Mouse (Mus musculus): ENCODE results near the gene Ago4. TPM values are rescaled to one million over a fixed set of nuclear protein-coding genes. Genes with fewer than 3 reads are reported as not detected.
"Not testable (repeated sequence)": the region's sequence is repeated elsewhere in the genome, so short reads cannot be mapped to it uniquely, and the experiment has no call there.

Gene Ago4
- 1 to 10 TPM; 8.1 to 9.7 TPM for total RNA-seq (2021)
- long read RNA-seq, full-length matches to known transcripts = 4 of 6 reads
- long read RNA-seq, partial matches to known transcripts = 0 of 6 reads
- long read RNA-seq, other reads (novel, unspliced or antisense) = 2 of 6 reads

- DNase-seq (ENCODE audit: low spot score in 2 of 2) = peak in 1 of 2 experiments; percentile 45
These were observed at the start of gene Ago4 for GRCm38 (mm10) chr4:126532827-126533728. TSS of gene Ago4 (minus strand) at chr4:126533472.

- DNase-seq (ENCODE audit: low spot score in 2 of 2) = no peak
These were observed 45.8 kb upstream of the Ago4 start for GRCm38 (mm10) chr4:126579077-126579476.

DNA sequence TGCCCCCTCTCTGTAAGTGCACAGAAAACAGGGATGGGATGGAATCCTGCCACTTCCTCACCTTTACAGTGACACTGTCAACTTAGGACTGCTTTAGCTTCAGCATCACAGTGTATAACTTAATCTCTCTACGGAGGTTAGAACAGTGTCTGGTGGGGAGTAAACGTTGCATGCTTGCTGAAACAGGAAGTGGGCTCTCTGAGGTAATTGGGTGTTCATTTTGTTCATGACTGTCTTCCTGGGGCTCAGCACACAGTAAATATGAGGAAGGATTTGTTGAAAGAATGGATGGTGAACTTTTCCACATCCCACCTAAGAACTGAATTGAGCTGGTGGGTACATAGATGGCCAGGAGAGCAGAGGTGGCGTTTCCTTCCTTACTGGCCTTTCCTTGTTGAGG lies 44.6 kb upstream of the Ago4 start:
- DNase-seq (ENCODE audit: low spot score in 2 of 2) = no peak

- DNase-seq (ENCODE audit: low spot score in 2 of 2) = peak; percentile 62 to 87
These were observed 43.0 kb upstream of the Ago4 start for GRCm38 (mm10) chr4:126576281-126576680.

- DNase-seq (ENCODE audit: low spot score in 2 of 2) = no peak
These were observed 36.5 kb upstream of the Ago4 start for GRCm38 (mm10) chr4:126569783-126570182.

- DNase-seq (ENCODE audit: low spot score in 2 of 2) = no peak
These were observed 34.0 kb upstream of the Ago4 start for GRCm38 (mm10) chr4:126567243-126567642.

DNA sequence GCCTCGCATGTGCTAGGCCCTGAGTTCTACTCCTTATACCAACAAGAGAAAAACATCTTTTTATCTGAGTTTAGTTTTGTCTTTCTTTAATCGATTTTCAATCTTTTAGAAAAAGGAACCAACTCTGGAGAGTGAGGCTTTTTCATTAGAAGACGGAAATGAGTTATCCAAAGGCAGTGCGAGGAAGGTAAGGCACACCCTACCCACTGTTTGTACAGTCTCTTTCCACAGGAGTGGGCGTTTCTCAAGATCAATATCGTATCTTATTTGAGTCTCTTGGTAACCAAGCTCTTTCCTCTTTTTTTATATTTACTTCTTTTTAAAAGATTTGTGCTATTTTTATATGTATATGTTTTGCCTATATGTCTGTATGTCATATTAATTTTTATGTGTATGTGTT lies 30.5 kb upstream of the Ago4 start:
- no peak for DNase-seq (ENCODE audit: low spot score in 2 of 2)

- peak; percentile 63 to 77 for DNase-seq (ENCODE audit: low spot score in 2 of 2)
These were observed 23.8 kb upstream of the Ago4 start, which contains the start of gene Clspn for GRCm38 (mm10) chr4:126556809-126557711. TSS of gene Clspn (plus strand) at chr4:126556935.

- DNase-seq (ENCODE audit: low spot score in 2 of 2) = peak in 1 of 2 experiments; percentile 18
These were observed 21.2 kb upstream of the Ago4 start for GRCm38 (mm10) chr4:126554462-126554861.

GRCm38 (mm10) chr4:126553685-126554084 lies 20.4 kb upstream of the Ago4 start:
- DNase-seq (ENCODE audit: low spot score in 2 of 2) = no peak

- DNase-seq (ENCODE audit: low spot score in 2 of 2) = peak in 1 of 2 experiments; percentile 21
These were observed 19.8 kb upstream of the Ago4 start for GRCm38 (mm10) chr4:126553105-126553504.

DNA sequence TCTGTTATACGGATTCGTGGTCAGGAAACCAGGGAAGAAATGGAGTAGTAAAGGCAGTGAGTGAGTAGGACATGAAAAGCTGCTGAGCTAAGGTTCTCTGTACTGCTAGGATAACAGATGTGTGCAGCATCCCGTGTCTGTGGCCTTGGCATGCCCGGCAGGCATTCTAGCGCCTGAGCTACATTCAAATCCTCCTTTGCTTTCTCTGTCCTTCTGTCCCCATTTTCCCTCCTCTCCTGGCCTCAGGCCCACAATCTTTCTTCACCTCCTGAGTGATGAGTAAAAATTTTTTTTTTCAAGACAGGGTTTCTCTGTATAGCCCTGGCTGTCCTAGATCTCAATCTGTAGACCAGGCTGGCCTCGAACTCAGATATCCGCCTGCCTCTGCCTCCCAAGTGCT lies 18.9 kb upstream of the Ago4 start:
- DNase-seq (ENCODE audit: low spot score in 2 of 2) = no peak

DNA sequence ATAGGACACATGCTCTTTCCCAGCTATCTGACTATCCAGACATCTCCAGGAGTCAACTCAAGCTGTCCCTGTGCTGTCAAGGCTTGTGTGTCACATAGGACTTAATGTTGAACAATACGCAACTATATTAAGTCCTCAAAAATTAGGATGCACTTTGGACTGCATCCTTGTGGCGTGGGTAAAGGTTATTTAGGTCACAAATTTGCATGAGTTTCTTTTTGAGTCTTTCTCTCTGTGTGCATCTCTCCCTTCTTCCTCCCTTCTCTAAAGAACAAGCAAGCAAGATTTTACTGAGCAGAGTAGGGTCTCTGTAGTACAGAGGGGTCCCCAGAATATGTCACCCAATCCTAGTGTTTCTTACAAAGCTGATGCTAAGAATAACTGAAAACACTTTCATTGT lies 12.9 kb upstream of the Ago4 start:
- no peak for DNase-seq (ENCODE audit: low spot score in 2 of 2)

DNA sequence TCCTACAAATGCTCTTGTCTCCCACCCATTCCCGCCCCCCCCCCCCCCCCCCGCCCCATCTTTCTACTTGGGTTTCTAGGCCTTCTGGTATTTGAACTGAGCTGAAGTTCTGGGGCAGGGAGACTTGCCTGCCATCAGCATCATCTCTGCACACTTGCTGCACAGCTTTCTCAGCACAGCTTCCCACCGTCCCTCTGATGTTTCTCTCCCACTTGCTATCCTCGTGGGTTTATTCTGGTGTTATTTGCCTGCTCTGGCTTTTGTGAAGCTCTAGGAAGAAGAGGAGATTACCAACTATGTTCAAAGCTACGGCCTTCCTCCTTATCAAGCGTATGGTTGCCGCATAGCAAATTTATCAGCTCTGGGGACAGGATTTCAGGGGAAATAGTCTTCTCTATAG lies 12.4 kb upstream of the Ago4 start:
- DNase-seq (ENCODE audit: low spot score in 2 of 2) = no peak

DNA sequence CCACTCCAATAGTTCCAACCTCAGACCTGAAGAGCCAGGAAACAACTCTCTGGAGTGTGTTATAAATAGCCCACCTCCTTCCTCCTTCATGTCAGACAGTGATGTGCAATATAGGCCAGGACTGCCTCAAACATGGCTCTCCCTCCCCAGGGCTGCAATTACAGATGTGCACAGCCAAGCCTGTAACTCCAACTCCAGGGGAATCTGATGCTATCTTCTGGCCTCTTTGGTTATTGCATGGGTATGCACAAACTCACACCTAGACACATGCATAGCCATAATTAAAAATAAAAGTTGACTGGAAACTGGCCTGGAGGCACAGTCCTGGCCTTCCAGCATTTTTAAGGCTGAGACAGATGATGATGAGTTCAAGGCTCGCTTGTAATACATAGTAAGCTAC lies 11.7 kb upstream of the Ago4 start:
- no peak for DNase-seq (ENCODE audit: low spot score in 2 of 2)

DNA sequence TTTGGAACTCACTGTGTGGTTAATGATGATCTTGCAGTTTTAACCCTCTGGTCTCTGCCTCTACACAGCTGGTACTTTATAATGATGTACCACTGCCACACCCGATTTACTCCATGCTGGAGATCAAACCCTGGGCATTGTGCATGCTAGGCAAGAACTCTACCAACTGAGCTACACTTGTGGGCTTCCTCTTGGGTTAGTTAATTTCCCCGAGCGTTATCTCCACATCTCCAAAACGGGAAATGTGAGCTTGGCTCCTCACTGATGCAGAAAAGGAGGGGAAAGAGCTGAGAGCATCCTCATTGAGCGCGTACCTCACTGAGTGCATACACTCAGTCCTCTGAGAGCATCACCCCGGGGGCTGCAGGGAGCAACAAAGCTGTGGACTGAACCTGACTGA lies 9.6 kb upstream of the Ago4 start:
- DNase-seq (ENCODE audit: low spot score in 2 of 2) = no peak

GRCm38 (mm10) chr4:126540487-126541071 lies 7.3 kb upstream of the Ago4 start:
- DNase-seq (ENCODE audit: low spot score in 2 of 2) = no peak

GRCm38 (mm10) chr4:126536865-126537264 lies 3.6 kb upstream of the Ago4 start:
- no peak for DNase-seq (ENCODE audit: low spot score in 2 of 2)

DNA sequence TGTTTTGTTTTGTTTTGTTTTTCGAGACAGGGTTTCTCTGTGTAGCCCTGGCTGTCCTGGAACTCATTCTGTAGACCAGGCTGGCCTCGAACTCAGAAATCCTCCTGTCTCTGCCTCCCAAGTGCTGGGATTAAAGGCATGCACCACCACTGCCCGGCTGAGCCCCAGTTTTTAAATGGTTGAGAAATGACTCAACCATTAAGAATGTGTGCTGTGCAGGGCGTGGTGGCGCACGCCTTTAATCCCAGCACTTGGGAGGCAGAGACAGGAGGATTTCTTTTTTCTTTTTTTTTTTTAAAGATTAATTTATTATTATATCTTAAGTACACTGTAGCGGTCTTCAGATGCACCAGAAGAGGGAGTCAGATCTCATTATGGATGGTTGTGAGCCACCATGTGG lies 2.4 kb upstream of the Ago4 start:
- not testable (repeated sequence) for DNase-seq (ENCODE audit: low spot score in 2 of 2)

- DNase-seq (ENCODE audit: low spot score in 2 of 2) = no peak
These were observed 428 bp upstream of the Ago4 start for GRCm38 (mm10) chr4:126533729-126534070.

DNA sequence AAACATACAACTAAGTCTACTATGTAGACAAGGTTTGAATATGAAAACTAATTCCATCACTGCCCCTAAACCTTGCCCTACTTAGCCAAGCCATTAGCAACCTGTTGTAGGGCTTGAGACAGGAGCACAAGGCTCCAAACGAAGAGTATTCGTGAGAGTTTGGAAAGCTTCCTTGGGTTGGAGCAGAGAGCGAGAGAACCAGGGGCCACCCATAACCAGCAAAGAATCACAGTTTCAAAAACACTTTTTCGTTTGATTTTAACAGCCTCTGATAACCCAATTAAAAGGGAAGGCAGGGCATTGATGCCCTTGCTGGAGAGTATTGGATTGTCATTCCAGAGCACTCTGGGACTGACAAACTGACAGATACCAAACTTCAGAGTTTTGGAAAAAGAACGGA lies 980 bp downstream of the Ago4 start:
- no peak for DNase-seq (ENCODE audit: low spot score in 2 of 2)

Data from layer of hippocampus, adult 18-20 months (tissue).